8 mouse cellular contexts compared by ENCODE assay signal in the genomic region with DNA sequence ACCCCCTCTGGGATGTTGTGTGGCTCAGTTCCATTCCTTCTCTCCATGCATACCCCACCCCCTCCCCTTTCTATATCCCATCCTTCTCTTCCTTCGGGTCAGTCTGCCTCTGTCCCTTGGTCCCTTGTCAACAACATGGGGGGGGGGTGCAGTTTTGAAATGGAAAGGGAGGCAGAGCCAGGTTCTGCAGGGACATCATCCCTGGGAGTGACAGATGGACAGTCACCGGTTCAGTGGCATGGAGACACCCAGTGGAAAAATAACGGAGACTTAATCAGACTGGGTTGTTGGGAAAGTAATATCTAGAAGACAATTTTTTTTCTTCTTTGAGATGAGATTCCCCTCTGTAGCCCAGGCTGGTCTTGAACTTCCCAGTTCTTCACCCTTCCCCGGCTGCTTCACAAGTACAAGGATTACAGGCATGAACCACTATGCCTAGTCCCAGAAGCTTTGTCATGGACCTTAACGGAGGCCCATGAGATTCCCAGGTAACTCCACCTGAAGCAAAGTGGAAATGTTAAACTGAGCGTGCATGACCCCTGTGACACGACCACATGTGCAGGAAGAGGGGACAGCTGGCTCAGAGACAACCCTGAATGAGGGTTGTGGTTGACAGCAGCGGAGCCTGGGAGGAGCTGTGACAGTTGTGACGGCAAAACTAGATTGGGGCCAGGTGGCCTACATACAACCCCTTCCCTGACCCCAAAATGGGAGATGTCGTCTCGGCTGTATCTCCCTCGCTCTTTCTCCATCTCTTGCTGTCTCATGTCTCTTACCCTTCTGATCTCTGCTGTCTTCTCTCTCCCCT. TPM values are rescaled to one million over a fixed set of nuclear protein-coding genes. Genes with fewer than 3 reads are reported as not detected.
A peak's percentile ranks its signal among the peaks of the same experiment; 100 is the strongest.
DNase-seq lines count a peak whose midpoint lies in the region; ATAC-seq and TF ChIP-seq lines count a peak whose summit lies in the region.

No protein-coding gene starts in this region.

- H3K4me1 ChIP-seq in lung, adult 2 months (ENCODE audit: control insufficient read depth, insufficient read depth, low read length) = peaks cover 15% of the 10 kb centered on the region
- H3K4me1 ChIP-seq in cortical plate, adult 2 months (ENCODE audit: control insufficient read depth, insufficient read depth, low read length) = peaks cover 5% of the 10 kb centered on the region; the same call in 1 of the 2 replicates
- H3K4me1 ChIP-seq in intestine, embryonic 16.5 days (ENCODE audit: control insufficient read depth, insufficient read depth, low read length) = peaks cover 35% of the 10 kb centered on the region
- H3K4me1 ChIP-seq in stomach, embryonic 16.5 days (ENCODE audit: control insufficient read depth, insufficient read depth, low read length) = peaks cover 46% of the 10 kb centered on the region

- H3K9me3 ChIP-seq in intestine, embryonic 16.5 days (ENCODE audit: control insufficient read depth, low read length) = no peaks in the 10 kb centered on the region
- no peaks in the 10 kb centered on the region for H3K9me3 ChIP-seq in stomach, embryonic 16.5 days (replicated peaks; ENCODE audit: control insufficient read depth, low read length)

- TF ChIP-seq CTCF in lung, adult 2 months (IDR thresholded peaks at IDR 0.05; ENCODE audit: insufficient read depth, low read length) = no peak
- no peak for TF ChIP-seq CTCF in cortical plate, adult 2 months (IDR thresholded peaks at IDR 0.05; ENCODE audit: extremely low read depth, insufficient read depth, low read length)

- TF ChIP-seq POLR2A in lung, adult 2 months (IDR thresholded peaks at IDR 0.05; ENCODE audit: borderline replicate concordance, extremely low read depth, low read depth, low read length) = no peak
- TF ChIP-seq POLR2A in cortical plate, adult 2 months (IDR thresholded peaks at IDR 0.05; ENCODE audit: extremely low read depth, insufficient read depth, low read length) = no peak

- H3K27ac ChIP-seq in cortical plate, adult 2 months (ENCODE audit: insufficient read depth, low read length) = peak overlapping the region; percentile 62
- no peak overlapping the region for H3K27ac ChIP-seq in intestine, embryonic 16.5 days (ENCODE audit: low read length)
- no peak overlapping the region for H3K27ac ChIP-seq in stomach, embryonic 16.5 days (ENCODE audit: low read length)

- peak overlapping the region; percentile 74 for H3K4me2 ChIP-seq in intestine, embryonic 16.5 days (ENCODE audit: low read depth, low read length)
- peak overlapping the region; percentile 70 for H3K4me2 ChIP-seq in stomach, embryonic 16.5 days (ENCODE audit: low read depth, low read length)

- 41% methylated on average over 12 of the region's 12 CpGs for WGBS in lung, adult 2 months
- WGBS in intestine, embryonic 16.5 days = 34% methylated on average over 12 of the region's 12 CpGs
- 28% methylated on average over 12 of the region's 12 CpGs for WGBS in stomach, embryonic 16.5 days

- H3K9ac ChIP-seq in intestine, embryonic 16.5 days (ENCODE audit: low read depth, low read length) = peak overlapping the region; percentile 33; the same call in 1 of the 2 replicates
- H3K9ac ChIP-seq in stomach, embryonic 16.5 days (ENCODE audit: low read length) = peak overlapping the region; percentile 55; the same call in 1 of the 2 replicates

- peaks cover 18% of the 10 kb centered on the region for H3K27me3 ChIP-seq in intestine, embryonic 16.5 days (replicated peaks; ENCODE audit: control insufficient read depth, insufficient read depth, low read length)
- H3K27me3 ChIP-seq in stomach, embryonic 16.5 days (ENCODE audit: control insufficient read depth, insufficient read depth, low read length) = peaks cover 25% of the 10 kb centered on the region

- H3K36me3 ChIP-seq in intestine, embryonic 16.5 days (ENCODE audit: control insufficient read depth, insufficient read depth, low read length) = 0 out of 2 replicates have a peak, but pooled peaks cover 4% of the 10 kb centered on the region
- no peaks in the 10 kb centered on the region for H3K36me3 ChIP-seq in stomach, embryonic 16.5 days (ENCODE audit: control insufficient read depth, insufficient read depth, low read length)

- ATAC-seq in intestine, embryonic 16.5 days = no peak
- no peak for ATAC-seq in stomach, embryonic 16.5 days (ENCODE audit: insufficient read depth, low FRiP score)

- DNase-seq in lung, adult 2 months = no peak
- DNase-seq in lung, postnatal 36 days = no peak
- DNase-seq in urinary bladder, adult 18-20 months (ENCODE audit: low spot score in 2 of 2) = no peak
- DNase-seq in adipocyte (ENCODE audit: low spot score) = no peak
- DNase-seq in spleen, postnatal 4 days (ENCODE audit: low spot score in 2 of 2) = no peak

- peak overlapping the region; percentile 24 for H3K4me3 ChIP-seq in lung, adult 2 months (replicated peaks; ENCODE audit: extremely low read depth, low read depth, low read length)
- peak overlapping the region; percentile 75 for H3K4me3 ChIP-seq in cortical plate, adult 2 months (ENCODE audit: insufficient read depth, low read length)
- peak overlapping the region; percentile 21; the same call in 1 of the 2 replicates for H3K4me3 ChIP-seq in intestine, embryonic 16.5 days (ENCODE audit: low read length)
- H3K4me3 ChIP-seq in stomach, embryonic 16.5 days (replicated peaks; ENCODE audit: low read length) = peak overlapping the region; percentile 30

RNA-seq across cellular contexts. Expression of a gene that starts 0.7 kb away (rescaled TPM):
- 5.2 and 6.7 TPM in 2 replicates for polyA plus RNA-seq in lung, adult 2 months (2012; rRNA removed)
- 160 and 165 TPM in 2 replicates for polyA plus RNA-seq in cortical plate, adult 2 months (2012; rRNA removed)
- polyA plus RNA-seq in intestine, embryonic 16.5 days (2015; fragmentation: Nextera tagmentation; extraction: Ambion mirVana) = 0.32 and 0.47 TPM in 2 replicates
- 0.31 and 0.45 TPM in 2 replicates for polyA plus RNA-seq in stomach, embryonic 16.5 days (2015; fragmentation: Nextera tagmentation; extraction: Ambion mirVana)

RNA-seq across cellular contexts. Expression of a gene that starts 1.7 kb away (rescaled TPM):
- 38.7 and 40.9 TPM in 2 replicates for polyA plus RNA-seq in lung, adult 2 months (2012; rRNA removed)
- 31.1 and 32.7 TPM in 2 replicates for polyA plus RNA-seq in cortical plate, adult 2 months (2012; rRNA removed)
- 32.3 and 32.9 TPM in 2 replicates for polyA plus RNA-seq in intestine, embryonic 16.5 days (2015; fragmentation: Nextera tagmentation; extraction: Ambion mirVana)
- polyA plus RNA-seq in stomach, embryonic 16.5 days (2015; fragmentation: Nextera tagmentation; extraction: Ambion mirVana) = 25.2 and 25.7 TPM in 2 replicates

RNA-seq across cellular contexts. Expression of a gene that starts 14.2 kb away (rescaled TPM):
- polyA plus RNA-seq in lung, adult 2 months (2012; rRNA removed) = 5.7 and 8.2 TPM in 2 replicates
- polyA plus RNA-seq in cortical plate, adult 2 months (2012; rRNA removed) = 5.3 and 6.1 TPM in 2 replicates
- 4.0 and 4.6 TPM in 2 replicates for polyA plus RNA-seq in intestine, embryonic 16.5 days (2015; fragmentation: Nextera tagmentation; extraction: Ambion mirVana)
- 3.5 and 4.8 TPM in 2 replicates for polyA plus RNA-seq in stomach, embryonic 16.5 days (2015; fragmentation: Nextera tagmentation; extraction: Ambion mirVana)

RNA-seq across cellular contexts. Expression of a gene that starts 14.6 kb away (rescaled TPM):
- polyA plus RNA-seq in lung, adult 2 months (2012; rRNA removed) = 2.4 and 2.9 TPM in 2 replicates
- polyA plus RNA-seq in cortical plate, adult 2 months (2012; rRNA removed) = 7.8 and 8.7 TPM in 2 replicates
- 10.2 and 14.4 TPM in 2 replicates for polyA plus RNA-seq in intestine, embryonic 16.5 days (2015; fragmentation: Nextera tagmentation; extraction: Ambion mirVana)
- 13.1 and 14.4 TPM in 2 replicates for polyA plus RNA-seq in stomach, embryonic 16.5 days (2015; fragmentation: Nextera tagmentation; extraction: Ambion mirVana)

RNA-seq across cellular contexts. Expression of a gene that starts 16.9 kb away (rescaled TPM):
- polyA plus RNA-seq in lung, adult 2 months (2012; rRNA removed) = 81.8 and 88.0 TPM in 2 replicates
- polyA plus RNA-seq in cortical plate, adult 2 months (2012; rRNA removed) = 59.6 and 64.1 TPM in 2 replicates
- 66.3 and 69.1 TPM in 2 replicates for polyA plus RNA-seq in intestine, embryonic 16.5 days (2015; fragmentation: Nextera tagmentation; extraction: Ambion mirVana)
- polyA plus RNA-seq in stomach, embryonic 16.5 days (2015; fragmentation: Nextera tagmentation; extraction: Ambion mirVana) = 73.5 and 78.0 TPM in 2 replicates

Comparison
In these comparisons a context has a peak if more than half of its experiments do, and no peak if none do; other contexts are left out.
1. H3K4me3 ChIP-seq: peak in every context shown above with its lines; median percentile 75 in cortical plate, adult 2 months; 30 in stomach, embryonic 16.5 days; 24 in lung, adult 2 months; 21 in intestine, embryonic 16.5 days.
2. RNA of a gene that starts 0.7 kb away (polyA plus RNA-seq): 160 to 165 TPM in cortical plate, adult 2 months; 5.2 to 6.7 TPM in lung, adult 2 months, 0.32 to 0.47 TPM in intestine, embryonic 16.5 days and 0.31 to 0.45 TPM in stomach, embryonic 16.5 days; every median in the first group is over 10 times any median in the second.